Mouse (Mus musculus): ENCODE measurements around the gene 2810006K23Rik. TPM values are rescaled to one million over a fixed set of nuclear protein-coding genes. Genes with fewer than 3 reads are reported as not detected.

The 2810006K23Rik gene
- 15.4 TPM for polyA plus RNA-seq (2017; shearing (Covaris generic))

GRCm38 (mm10) chr5:124327510-124328364 is at the start of gene 2810006K23Rik, which contains the start of gene Mphosph9:
2810006K23Rik (plus strand) TSS chr5:124328089.
Mphosph9 (minus strand) TSS chr5:124327972.

GRCm38 (mm10) chr5:124362982-124363381 is 35.1 kb downstream of the 2810006K23Rik start, which contains the start of gene Cdk2ap1:
Cdk2ap1 (minus strand) TSS chr5:124363082.

Other genes starting within 250 kb of the 2810006K23Rik start
- gene Abcb9, start 232.3 kb upstream of the 2810006K23Rik start, polyA plus RNA-seq (2017; shearing (Covaris generic)) = 57.0 TPM
- 33.1 TPM for gene Ogfod2, start 215.8 kb upstream of the 2810006K23Rik start, polyA plus RNA-seq (2017; shearing (Covaris generic))
- gene Arl6ip4, start 212.0 kb upstream of the 2810006K23Rik start, polyA plus RNA-seq (2017; shearing (Covaris generic)) = 100 TPM
- 9.1 TPM for gene Pitpnm2, start 78.3 kb upstream of the 2810006K23Rik start, polyA plus RNA-seq (2017; shearing (Covaris generic))
- 20.7 TPM for gene Mphosph9, start 117 bp upstream of the 2810006K23Rik start, polyA plus RNA-seq (2017; shearing (Covaris generic))
- 8.0 TPM for gene Cdk2ap1, start 35.0 kb downstream of the 2810006K23Rik start, polyA plus RNA-seq (2017; shearing (Covaris generic))
- 132 TPM for gene Sbno1, start 97.9 kb downstream of the 2810006K23Rik start, polyA plus RNA-seq (2017; shearing (Covaris generic))
- 11.6 TPM for gene Kmt5a, start 111.8 kb downstream of the 2810006K23Rik start, polyA plus RNA-seq (2017; shearing (Covaris generic))
- gene Rilpl2, start 150.3 kb downstream of the 2810006K23Rik start, polyA plus RNA-seq (2017; shearing (Covaris generic)) = 117 TPM
- 7.0 TPM for gene Snrnp35, start 155.0 kb downstream of the 2810006K23Rik start, polyA plus RNA-seq (2017; shearing (Covaris generic))
- 1.6 TPM for gene Rilpl1, start 203.3 kb downstream of the 2810006K23Rik start, polyA plus RNA-seq (2017; shearing (Covaris generic))
- 51.7 TPM for gene Tmed2, start 212.6 kb downstream of the 2810006K23Rik start, polyA plus RNA-seq (2017; shearing (Covaris generic))
- gene Ddx55, start 224.8 kb downstream of the 2810006K23Rik start, polyA plus RNA-seq (2017; shearing (Covaris generic)) = 25.2 TPM

All from activated CD4-positive, CD25-positive, alpha-beta regulatory T cell, adult 9 weeks (primary cell).